Mouse (Mus musculus) adrenal gland, postnatal 4 days (tissue): ENCODE results near the gene Cfap99. TPM values are rescaled to one million over a fixed set of nuclear protein-coding genes. Genes with fewer than 3 reads are reported as not detected.

ENCODE experiments used
- DNase-seq, 2 experiments: peaks; one replicate each; pipeline ENCODE4 v3.0.0; 2021 to 2022; ENCODE audit warnings: low spot score in 2 of 2, mixed read lengths in 2 of 2
- total RNA-seq, 2 experiments: library from RNA; stranded (reverse); gene quantifications; 2 replicates each; pipeline ENCODE4 v1.2.3; 2021

Cfap99 gene
- total RNA-seq, 2 experiments from 2014 or later, result 0.14 TPM; not detected in 1

- peak in 1 of 2 experiments; percentile 9 for DNase-seq
Observed at GRCm38 (mm10) chr5:34326875-34327576, 38.6 kb downstream of the Cfap99 start.

GRCm38 (mm10) chr5:34330136-34330535 lies 41.7 kb downstream of the Cfap99 start:
- no peak for DNase-seq

- no peak for DNase-seq
Observed at GRCm38 (mm10) chr5:34334081-34334480, 45.7 kb downstream of the Cfap99 start.

GRCm38 (mm10) chr5:34335539-34336096 lies 47.2 kb downstream of the Cfap99 start:
- DNase-seq, result peak in 1 of 2 experiments; percentile 4

GRCm38 (mm10) chr5:34336097-34336774 lies 47.8 kb downstream of the Cfap99 start, which contains the start of gene Rnf4:
Gene Rnf4 (plus strand): TSS chr5:34336289.
- DNase-seq, result peak; percentile 92 to 95

GRCm38 (mm10) chr5:34336775-34337450 lies 48.5 kb downstream of the Cfap99 start:
- peak; percentile 31 to 34 for DNase-seq

- no peak for DNase-seq
Observed at GRCm38 (mm10) chr5:34340246-34340645, 51.8 kb downstream of the Cfap99 start.

- no peak for DNase-seq
Observed at GRCm38 (mm10) chr5:34352084-34352631, 63.8 kb downstream of the Cfap99 start.

GRCm38 (mm10) chr5:34360261-34360660 lies 71.9 kb downstream of the Cfap99 start:
- DNase-seq, result no peak

GRCm38 (mm10) chr5:34363115-34363514 lies 74.7 kb downstream of the Cfap99 start:
- no peak for DNase-seq

- DNase-seq, result no peak
Observed at GRCm38 (mm10) chr5:34368551-34369290, 80.3 kb downstream of the Cfap99 start.

- DNase-seq, result peak; percentile 91 to 95
Observed at GRCm38 (mm10) chr5:34369341-34370021, 81.1 kb downstream of the Cfap99 start, which contains the start of gene Fam193a. Gene Fam193a (plus strand): TSS chr5:34369933.

- peak; percentile 4 to 18 for DNase-seq
Observed at GRCm38 (mm10) chr5:34370022-34370823, 81.8 kb downstream of the Cfap99 start.

- DNase-seq, result no peak
Observed at GRCm38 (mm10) chr5:34370840-34371239, 82.4 kb downstream of the Cfap99 start.

GRCm38 (mm10) chr5:34372141-34372540 lies 83.7 kb downstream of the Cfap99 start:
- DNase-seq, result no peak

GRCm38 (mm10) chr5:34372541-34372940 lies 84.1 kb downstream of the Cfap99 start:
- DNase-seq, result no peak
